Mouse (Mus musculus) liver, adult 2 months (tissue): ENCODE data around the gene Tomm40l.

Experiments
- CTCF ChIP-seq: fragments of 200-500 bp; IDR thresholded peaks from 2 replicates; pipeline ENCODE4 v1.5.1; 2011; ENCODE audit warnings: low read depth, low read length, control low read depth
- POLR2A ChIP-seq: fragments of 200-500 bp; IDR thresholded peaks from 2 replicates; pipeline ENCODE4 v1.6.1; 2011; ENCODE audit warnings: low read length, control low read depth; ENCODE audit not compliant: insufficient read depth; ENCODE audit errors: extremely low read depth

DNA sequence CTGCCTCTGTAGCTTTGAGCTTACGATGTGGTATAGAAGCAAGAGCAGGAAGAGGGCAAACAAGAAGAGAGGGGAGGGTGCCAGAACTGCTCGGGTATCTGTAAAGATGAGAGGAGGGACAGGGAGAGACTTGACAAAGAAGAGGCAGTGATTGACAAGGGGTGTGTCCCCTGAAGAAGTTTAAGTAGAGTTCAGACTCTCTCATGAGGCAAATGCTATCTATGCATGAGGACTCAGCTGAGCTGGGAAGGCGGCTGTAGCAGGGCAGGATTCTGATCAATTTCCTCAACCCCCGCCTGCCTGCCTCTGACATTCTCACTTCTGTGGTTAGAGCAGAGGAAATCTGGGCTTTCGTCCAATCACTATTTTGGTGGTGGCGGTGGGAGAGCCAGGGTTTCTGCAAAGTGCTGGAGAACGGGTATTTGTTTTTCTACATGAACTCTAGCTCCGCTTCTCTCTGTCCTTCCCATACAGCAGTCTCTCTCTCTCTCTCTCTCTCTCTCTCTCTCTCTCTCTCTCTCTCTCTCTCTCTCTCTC, 40.3 kb upstream of the Tomm40l start:
- TF ChIP-seq CTCF (no peak), POLR2A (no peak)
